Mouse (Mus musculus) kidney, adult 2 months (tissue): ENCODE measurements at regions not wholly inside any gene's neighbourhood (a gene's known extent, or its start where the extent isn't known, plus 50 kb on each side); places are given as distances from the start of the nearest gene placed in this dataset.

Source experiments
- CTCF ChIP-seq: fragments of 200-500 bp; conservative IDR thresholded peaks from 2 replicates; pipeline ENCODE4 v1.5.1; 2011; ENCODE audit warnings: low read depth, mild to moderate bottlenecking, control low read depth, low read length, moderate library complexity, mixed read lengths; ENCODE audit not compliant: insufficient read depth, insufficient read length
- POLR2A ChIP-seq: fragments of 200-500 bp; IDR thresholded peaks from one replicate; pipeline ENCODE4 v1.6.1; 2011; ENCODE audit warnings: low read depth, low read length, control low read depth

DNA sequence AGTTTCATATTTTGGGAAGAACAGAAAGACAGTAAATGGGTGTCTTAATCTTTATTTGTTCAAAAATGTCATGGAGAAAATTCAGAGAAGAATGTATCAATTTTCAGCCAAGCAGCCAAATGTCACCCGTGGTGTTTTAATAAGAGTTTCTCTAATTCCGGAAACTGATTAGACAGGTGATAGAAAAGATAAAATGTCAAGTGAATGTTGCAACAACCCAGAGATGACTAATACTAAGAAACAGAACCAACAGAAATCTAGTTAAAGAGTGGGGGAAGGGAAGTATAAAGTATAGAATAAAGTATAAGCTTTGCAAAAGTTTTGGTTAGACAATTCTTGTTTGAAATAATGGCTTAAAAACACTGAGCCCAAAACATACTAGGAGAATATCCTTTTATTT, 79.9 kb upstream of the St8sia4 start:
- TF ChIP-seq CTCF (no peak), POLR2A (no peak)
